Mouse (Mus musculus): ENCODE data around the gene Cdc123.

- TF ChIP-seq CTCF (IDR thresholded peaks at IDR 0.05) (no peak), EP300 (IDR thresholded peaks at IDR 0.05) (no peak)
Observed at GRCm38 (mm10) chr2:5844181-5844872, 637 bp downstream of the Cdc123 start.

Data from lung, postnatal 0 days (tissue).